Mouse (Mus musculus) lung, postnatal 0 days (tissue): ENCODE data around the gene Jazf1. TPM values are rescaled to one million over a fixed set of nuclear protein-coding genes. Genes with fewer than 3 reads are reported as not detected.

Experiments
- ATAC-seq: fragments of 200-750 bp; cut with Nextera tagmentation; 2 replicates; pipeline ENCODE4 v1.8.0; 2017; ENCODE audit warnings: moderate library complexity
- DNase-seq: peaks from one replicate; pipeline ENCODE4 v3.0.0-alpha.2; 2016; ENCODE audit warnings: low spot score
- H3K27ac ChIP-seq: fragments of 300-500 bp; sonication (generic); 2 replicates; pipeline ENCODE4 v1.5.1; 2014; ENCODE audit warnings: antibody characterized with exemption, mild to moderate bottlenecking, low read length, mixed read lengths
- H3K27me3 ChIP-seq: fragments of 300-500 bp; sonication (generic); replicated peaks from 2 replicates; pipeline ENCODE4 v1.6.1; 2014; ENCODE audit warnings: low read length, mixed read lengths; ENCODE audit not compliant: insufficient read depth
- H3K36me3 ChIP-seq: fragments of 300-500 bp; sonication (generic); 2 replicates; pipeline ENCODE4 v1.6.1; 2014; ENCODE audit warnings: low read length, mixed read lengths; ENCODE audit not compliant: insufficient read depth
- H3K4me1 ChIP-seq: fragments of 300-500 bp; sonication (generic); 2 replicates; pipeline ENCODE4 v1.6.1; 2014; ENCODE audit warnings: antibody characterized with exemption, low read depth, low read length, mixed read lengths; ENCODE audit not compliant: insufficient read depth
- H3K4me2 ChIP-seq: fragments of 300-500 bp; sonication (generic); replicated peaks from 2 replicates; pipeline ENCODE4 v1.6.1; 2014; ENCODE audit warnings: low read depth, mild to moderate bottlenecking, low read length, moderate library complexity, mixed read lengths
- H3K4me3 ChIP-seq: fragments of 300-500 bp; sonication (generic); 2 replicates; pipeline ENCODE4 v1.5.1; 2014; ENCODE audit warnings: low read depth, low read length
- H3K9ac ChIP-seq: fragments of 300-500 bp; sonication (generic); replicated peaks from 2 replicates; pipeline ENCODE4 v1.6.1; 2014; ENCODE audit warnings: low read depth, mild to moderate bottlenecking
- H3K9me3 ChIP-seq: fragments of 300-500 bp; sonication (generic); 2 replicates; pipeline ENCODE4 v1.6.1; 2016; ENCODE audit warnings: low read length, mixed read lengths
- CTCF ChIP-seq: IDR thresholded peaks from 2 replicates; pipeline ENCODE4 v1.5.1; 2016; ENCODE audit warnings: antibody characterized with exemption, mild to moderate bottlenecking
- EP300 ChIP-seq: IDR thresholded peaks from 2 replicates; pipeline ENCODE4 v1.6.1; 2016; ENCODE audit warnings: antibody characterized with exemption, mild to moderate bottlenecking, control low read depth
- WGBS: fragments of 180-500 bp; shearing (Covaris S2); extraction: QIAGEN DNeasy Blood & Tissue Kit; methylation state at CpG from one replicate; pipeline ENCODE4 v1.1.7; 2014; 5-methylcytosine and 5-hydroxymethylcytosine counted together
- polyA plus RNA-seq: library from polyadenylated mRNA; unstranded; fragments of >200 nt; fragmentation: Nextera tagmentation; extraction: Ambion mirVana; gene quantifications from 2 replicates; pipeline ENCODE4 v1.2.1, GENCODE M21; 2015

Gene Jazf1
- polyA plus RNA-seq, 1 experiment from 2014 or later, result 3.9 TPM

DNA sequence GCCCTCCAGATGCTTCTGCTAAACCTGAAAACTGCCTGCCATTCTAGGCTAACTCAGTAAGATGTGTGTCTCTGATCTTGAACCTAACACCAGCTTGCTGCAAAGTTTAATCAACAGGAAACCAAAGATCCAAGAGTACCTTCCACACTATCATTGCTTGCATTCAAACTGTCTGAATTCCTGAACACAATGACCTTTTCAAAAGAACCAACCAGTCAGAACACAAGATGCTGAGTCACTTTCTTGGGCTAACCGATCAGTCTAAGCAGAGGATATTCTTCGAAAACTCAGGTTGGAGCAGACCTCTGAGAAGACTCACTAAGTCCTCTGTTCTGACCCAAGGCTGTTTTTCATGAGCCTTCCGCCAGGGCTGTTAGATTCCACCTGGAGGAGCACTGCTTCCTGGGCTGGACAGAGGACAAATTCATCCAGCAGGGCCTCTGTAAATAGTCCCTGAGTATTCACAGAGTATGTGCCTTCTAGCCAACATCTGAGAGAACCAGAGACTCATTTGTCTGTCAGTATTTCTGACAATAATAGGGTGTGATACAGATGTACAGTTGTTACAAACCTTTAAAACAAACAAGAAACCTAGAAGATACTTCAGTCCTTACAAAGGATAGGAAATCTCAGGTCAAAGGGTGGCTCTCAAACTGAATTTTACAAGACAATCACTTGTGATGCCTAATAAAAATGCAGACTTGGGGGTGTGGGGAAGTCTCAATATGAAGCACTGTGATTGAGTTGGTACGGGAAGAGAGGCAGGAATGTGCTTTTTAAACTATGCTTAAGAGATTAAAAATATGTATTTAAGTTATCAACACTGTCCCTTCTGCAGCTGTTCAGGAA, 50.9 kb downstream of the Jazf1 start:
- Histone ChIP-seq H3K4me3 (no peak overlapping the region), H3K9ac (no peak overlapping the region), H3K27ac (no peak overlapping the region), H3K36me3 (no peaks in the 10 kb centered on the region), H3K27me3 (no peaks in the 10 kb centered on the region), H3K4me2 (no peak overlapping the region), H3K4me1 (no peaks in the 10 kb centered on the region), H3K9me3 (no peaks in the 10 kb centered on the region)
- WGBS, result 63% methylated on average over 4 of the region's 4 CpGs
- TF ChIP-seq EP300 (no peak), CTCF (no peak)
- no peak for ATAC-seq
- DNase-seq, result no peak

DNA sequence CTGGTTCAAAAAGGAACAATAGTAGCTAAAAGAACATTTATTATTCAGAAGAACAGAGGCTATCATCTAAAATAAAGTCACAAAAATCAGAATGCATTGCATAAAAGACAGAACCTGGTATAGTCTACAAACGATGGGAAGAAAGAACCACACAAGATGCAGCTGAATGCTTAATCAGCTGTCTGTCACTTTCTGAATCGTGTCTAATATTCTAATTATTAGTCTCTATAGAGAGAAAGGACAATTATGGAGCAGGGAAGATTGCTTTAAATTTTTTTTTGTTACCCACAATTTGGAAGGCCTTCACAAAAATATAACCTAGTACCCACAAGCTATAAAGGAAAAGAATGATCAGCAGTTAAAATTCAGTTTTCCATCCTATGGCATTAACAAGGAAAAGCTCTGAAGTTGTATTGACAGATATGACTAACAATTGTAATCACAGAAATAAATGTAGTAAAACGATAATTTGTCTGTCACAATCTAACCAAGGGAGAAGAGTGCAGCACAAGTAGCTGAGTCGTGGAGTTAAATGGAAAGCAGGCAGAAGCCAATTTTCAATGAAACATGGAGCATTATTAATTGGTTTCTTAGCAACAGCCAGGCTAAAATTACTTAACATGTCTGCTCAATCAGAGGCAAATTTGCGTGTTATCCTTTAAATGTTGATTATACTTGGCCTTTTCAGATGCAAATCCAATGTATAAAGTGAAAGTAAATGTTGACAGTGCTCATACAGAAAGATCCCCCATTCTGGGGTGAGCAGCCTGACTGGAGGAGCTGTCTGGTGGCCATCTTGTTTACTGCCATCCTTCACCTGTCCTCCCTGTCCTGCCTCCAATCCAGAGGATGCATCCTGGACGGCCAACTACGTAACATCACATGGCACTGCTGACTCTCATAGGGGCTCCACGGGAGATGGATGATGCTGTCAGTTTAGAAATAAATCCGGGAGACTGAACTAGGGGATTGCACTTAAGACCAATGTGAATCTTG, 53.7 kb downstream of the Jazf1 start:
- H3K36me3 ChIP-seq, result no peaks in the 10 kb centered on the region
- H3K4me1 ChIP-seq, result no peaks in the 10 kb centered on the region
- no peak overlapping the region for H3K9ac ChIP-seq
- ATAC-seq (no peak), DNase-seq (no peak)
- H3K4me3 ChIP-seq, result no peak overlapping the region
- H3K27ac ChIP-seq, result no peak overlapping the region
- H3K9me3 ChIP-seq, result no peaks in the 10 kb centered on the region
- TF ChIP-seq CTCF, result no peak
- TF ChIP-seq EP300, result no peak
- no peaks in the 10 kb centered on the region for H3K27me3 ChIP-seq
- 82% methylated on average over 9 of the region's 9 CpGs for WGBS
- H3K4me2 ChIP-seq, result no peak overlapping the region

DNA sequence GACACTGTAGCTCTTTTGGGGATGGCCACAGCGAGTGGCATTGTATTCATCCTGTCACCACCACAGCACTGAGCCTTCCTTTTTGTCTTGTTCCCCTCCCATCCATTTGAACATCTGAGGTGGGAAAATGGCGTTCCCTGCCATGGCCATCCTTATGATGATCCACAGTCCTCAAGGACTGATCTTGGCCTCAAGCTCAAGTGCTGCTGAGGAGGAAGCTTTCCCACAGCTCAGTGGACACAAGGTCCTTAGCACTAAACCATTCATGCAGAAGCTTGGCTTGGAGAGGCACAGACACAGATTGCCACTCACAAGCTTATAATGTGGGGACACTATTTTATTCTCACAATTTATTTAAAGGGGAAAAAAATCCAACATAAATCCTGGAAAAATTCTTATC, 58.1 kb downstream of the Jazf1 start:
- Histone ChIP-seq H3K27me3 (no peaks in the 10 kb centered on the region), H3K4me2 (no peak overlapping the region), H3K27ac (no peak overlapping the region), H3K9ac (no peak overlapping the region), H3K4me1 (no peaks in the 10 kb centered on the region), H3K36me3 (no peaks in the 10 kb centered on the region), H3K4me3 (no peak overlapping the region), H3K9me3 (no peaks in the 10 kb centered on the region)
- ATAC-seq, result no peak
- WGBS, result 89% methylated on average over 2 of the region's 2 CpGs
- TF ChIP-seq CTCF (no peak), EP300 (no peak)
- no peak for DNase-seq

DNA sequence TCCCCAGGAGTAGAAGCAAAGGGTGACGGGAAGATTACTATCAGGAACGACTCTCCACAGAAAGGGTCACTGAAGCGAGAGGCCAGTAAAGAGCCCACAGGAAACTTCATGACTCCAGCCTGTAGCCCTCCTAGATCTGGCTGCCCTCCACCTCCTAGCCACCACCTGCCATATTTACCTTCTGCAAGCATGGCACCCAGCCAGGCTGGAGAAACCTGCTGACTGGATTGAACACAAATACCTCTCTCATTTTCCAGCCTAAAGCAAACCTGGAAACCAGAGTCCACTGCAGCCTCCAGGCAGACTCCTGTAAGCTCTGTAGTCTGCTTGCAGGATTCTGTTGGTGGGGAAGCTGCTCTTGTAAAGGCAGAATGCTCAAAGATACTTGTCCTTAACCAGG, 62.4 kb downstream of the Jazf1 start:
- WGBS, result 64% methylated on average over 3 of the region's 3 CpGs
- TF ChIP-seq EP300 (no peak), CTCF (no peak)
- Histone ChIP-seq H3K9ac (no peak overlapping the region), H3K27ac (no peak overlapping the region), H3K4me2 (no peak overlapping the region), H3K4me3 (no peak overlapping the region), H3K9me3 (no peaks in the 10 kb centered on the region), H3K27me3 (no peaks in the 10 kb centered on the region), H3K36me3 (no peaks in the 10 kb centered on the region), H3K4me1 (no peaks in the 10 kb centered on the region)
- DNase-seq, result peak; percentile 16
- no peak for ATAC-seq

DNA sequence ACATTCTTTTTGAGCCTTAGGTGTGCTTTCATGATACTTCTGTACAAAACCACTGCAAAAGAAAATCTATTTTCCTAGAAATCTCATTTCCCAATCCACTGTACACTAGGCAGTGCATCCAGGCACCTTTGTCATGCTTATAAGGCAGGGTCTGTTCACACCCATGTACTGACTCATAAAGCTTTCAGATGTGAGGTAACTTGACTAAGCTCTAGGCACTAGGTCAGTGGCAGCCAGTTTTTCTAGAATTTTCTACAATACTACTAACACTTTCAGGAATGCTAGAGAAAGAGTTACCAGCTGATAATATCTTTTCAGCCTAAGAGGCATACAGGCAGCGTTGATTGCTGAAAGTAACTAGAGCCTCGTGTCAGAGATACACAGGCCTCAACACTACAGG, 62.9 kb downstream of the Jazf1 start:
- WGBS, result 69% methylated on average over 2 of the region's 2 CpGs
- H3K36me3 ChIP-seq, result no peaks in the 10 kb centered on the region

DNA sequence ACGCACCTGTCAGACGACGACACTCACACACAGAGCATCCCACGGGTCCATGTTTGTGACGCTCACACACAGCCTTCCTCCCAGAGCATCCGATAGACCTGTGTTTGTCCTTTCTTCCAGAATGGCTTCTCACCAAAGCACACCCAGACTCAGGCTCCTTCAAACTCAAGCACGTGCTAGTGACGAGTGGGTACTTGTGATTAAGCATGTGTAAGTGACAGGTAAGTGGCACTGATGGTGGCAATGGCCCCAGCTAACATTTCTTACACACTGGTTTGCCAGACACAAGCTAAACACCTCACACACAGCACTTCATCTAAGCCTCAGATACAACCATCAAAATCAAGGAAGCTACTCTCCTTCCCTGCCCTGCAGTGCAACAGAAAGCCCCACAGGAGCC, 77.6 kb downstream of the Jazf1 start:
- H3K9ac ChIP-seq, result no peak overlapping the region
- peak; percentile 74 for ATAC-seq
- TF ChIP-seq EP300, result no peak
- no peak for TF ChIP-seq CTCF
- WGBS, result 53% methylated on average over 8 of the region's 8 CpGs
- H3K4me3 ChIP-seq, result no peak overlapping the region
- no peaks in the 10 kb centered on the region for H3K36me3 ChIP-seq
- H3K27me3 ChIP-seq, result peaks cover 19% of the 10 kb centered on the region; the same call in 1 of the 2 replicates
- no peak overlapping the region for H3K4me2 ChIP-seq
- H3K27ac ChIP-seq, result no peak overlapping the region
- H3K9me3 ChIP-seq, result no peaks in the 10 kb centered on the region
- peak; percentile 66 for DNase-seq
- no peaks in the 10 kb centered on the region for H3K4me1 ChIP-seq

More for the DNA sequence above, 62.9 kb downstream of the Jazf1 start:
- DNase-seq, result no peak
- no peaks in the 10 kb centered on the region for H3K9me3 ChIP-seq
- H3K4me1 ChIP-seq, result no peaks in the 10 kb centered on the region
- H3K4me2 ChIP-seq, result no peak overlapping the region
- no peaks in the 10 kb centered on the region for H3K27me3 ChIP-seq
- no peak overlapping the region for H3K9ac ChIP-seq
- no peak for TF ChIP-seq CTCF
- TF ChIP-seq EP300, result no peak
- no peak overlapping the region for H3K27ac ChIP-seq
- no peak for ATAC-seq
- no peak overlapping the region for H3K4me3 ChIP-seq
